Mouse (Mus musculus): ENCODE measurements around the gene Ube4b. TPM values are rescaled to one million over a fixed set of nuclear protein-coding genes. Genes with fewer than 3 reads are reported as not detected.

Gene Ube4b
- polyA plus RNA-seq (2012; rRNA removed): 77.2 and 81.5 TPM in 2 replicates

DNA sequence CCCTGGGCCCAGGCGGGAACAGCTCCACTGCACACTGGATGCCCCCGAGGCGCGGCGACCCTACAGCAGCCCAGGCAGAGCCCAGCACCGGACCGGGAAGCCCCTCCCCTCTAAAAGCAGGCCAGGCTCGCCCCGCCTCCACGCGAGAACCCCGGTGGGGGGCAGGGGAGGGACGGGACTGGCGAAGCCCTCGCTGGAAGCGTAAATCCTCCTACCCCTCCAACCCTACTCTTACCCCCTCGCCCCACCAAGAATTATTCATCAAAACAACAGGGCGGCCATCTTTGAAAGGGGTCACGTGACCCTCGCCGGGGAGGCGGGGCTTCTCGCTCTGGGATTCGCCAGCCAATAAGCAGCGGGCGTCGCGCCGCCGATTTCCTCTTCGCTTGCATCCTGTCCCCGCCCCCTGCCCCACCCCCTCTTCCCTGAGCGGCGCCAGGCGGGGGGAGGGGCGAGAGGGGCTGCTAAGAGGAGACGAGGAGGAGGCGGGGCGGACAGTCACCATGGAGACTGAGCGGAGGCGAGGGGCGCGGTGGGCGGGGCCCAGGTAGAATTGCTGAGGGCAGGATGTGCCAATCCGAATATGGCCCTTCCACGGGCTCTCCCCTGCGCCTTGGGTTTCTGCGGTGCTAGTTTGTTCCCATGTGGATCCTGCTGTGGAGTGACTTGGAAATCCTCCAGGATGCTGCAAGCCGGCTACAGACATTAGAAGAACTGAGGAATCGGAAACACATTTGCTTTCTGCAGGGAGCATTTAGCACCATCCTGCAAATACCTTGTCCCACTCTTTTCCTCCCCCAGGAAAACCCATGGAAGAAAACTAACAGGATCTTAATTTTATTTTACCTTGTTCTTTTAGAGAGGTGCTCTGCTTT, at the start of gene Ube4b:
Gene Ube4b (minus strand): TSS at position 425 of the 875 bp plus-strand sequence.

DNA sequence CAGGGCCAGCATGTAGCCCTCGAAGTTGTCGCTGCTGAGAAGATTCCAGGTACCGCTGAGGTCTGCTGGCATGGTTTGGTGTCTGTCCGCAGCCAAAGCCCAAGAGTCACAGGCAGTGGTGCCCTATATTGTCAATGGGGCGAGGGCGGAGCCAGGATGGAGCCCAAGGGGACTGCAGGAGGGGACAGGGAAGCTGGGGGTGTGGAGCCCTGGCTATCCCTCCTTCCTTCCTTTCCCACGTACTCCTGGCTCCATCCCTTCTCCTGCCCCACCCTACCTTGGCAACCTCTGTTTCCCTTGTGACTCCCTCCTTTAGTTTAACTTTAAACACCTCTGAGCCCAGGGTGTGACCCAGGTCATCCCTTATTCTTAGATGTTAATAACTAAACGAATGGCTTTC, 28.3 kb upstream of the Ube4b start, which contains the start of gene Rbp7:
Gene Rbp7 (minus strand): TSS at position 100 of the 400 bp plus-strand sequence.

DNA sequence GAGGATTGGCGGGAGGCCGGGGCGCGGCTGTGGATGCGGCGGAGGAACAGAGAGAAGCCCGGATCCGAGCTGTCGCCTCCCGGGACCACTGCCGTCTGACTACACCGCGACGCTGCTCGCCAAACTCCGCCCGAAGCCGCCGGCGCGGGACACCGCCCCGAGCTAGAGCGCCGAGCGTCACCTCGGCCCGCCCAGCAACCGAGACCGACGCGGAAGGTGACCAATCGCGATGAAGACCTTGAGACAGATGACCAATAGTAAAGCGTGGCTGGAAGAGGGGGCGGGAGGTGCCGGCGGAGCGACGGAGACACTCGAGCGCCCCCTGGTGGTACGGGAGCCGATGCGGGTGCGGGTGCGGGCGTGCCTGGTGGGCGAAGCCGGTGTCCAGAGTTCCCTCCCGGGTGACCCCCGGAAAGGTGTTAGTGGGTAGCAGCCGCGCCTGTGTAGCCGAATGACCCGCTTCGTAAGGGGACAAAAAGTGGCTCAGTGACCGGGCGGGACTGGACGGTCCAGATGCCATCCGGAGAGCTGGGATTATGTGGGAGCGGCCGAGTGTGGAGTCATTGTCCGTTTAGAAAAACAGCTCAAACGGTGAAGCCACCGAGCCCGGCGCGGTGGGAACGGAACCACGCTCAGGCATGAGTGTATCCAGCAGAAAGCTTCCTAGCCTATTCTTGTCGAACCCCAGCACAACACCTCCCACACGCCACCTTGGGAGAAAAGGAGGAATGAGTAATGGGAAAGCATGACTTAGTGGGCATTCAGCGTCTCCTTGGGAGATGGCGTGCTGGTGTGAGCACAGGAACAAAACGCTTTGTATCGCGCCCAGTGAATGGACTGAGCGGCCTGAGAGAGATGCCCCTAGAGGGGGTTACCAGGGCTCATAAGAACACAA, 118.7 kb downstream of the Ube4b start, which contains the start of gene Kif1b:
Gene Kif1b (minus strand): TSS at position 98 of the 895 bp plus-strand sequence.

Other genes starting within 250 kb of the Ube4b start
- 32.9 and 34.3 TPM in 2 replicates for gene Kif1b, start 119.1 kb downstream of the Ube4b start, polyA plus RNA-seq (2012; rRNA removed)
- 0.75 and 2.1 TPM in 2 replicates for gene Rbp7, start 28.2 kb upstream of the Ube4b start, polyA plus RNA-seq (2012; rRNA removed)
- gene Tmem274, start 50.6 kb upstream of the Ube4b start, polyA plus RNA-seq (2012; rRNA removed): not detected in 2 replicates
- 11.2 and 11.8 TPM in 2 replicates for gene Nmnat1, start 58.5 kb upstream of the Ube4b start, polyA plus RNA-seq (2012; rRNA removed)
- gene Lzic, start 58.5 kb upstream of the Ube4b start, polyA plus RNA-seq (2012; rRNA removed): 8.6 and 13.6 TPM in 2 replicates
- gene Ctnnbip1, start 91.5 kb upstream of the Ube4b start, polyA plus RNA-seq (2012; rRNA removed): 16.3 and 21.5 TPM in 2 replicates
- 49.8 and 53.6 TPM in 2 replicates for gene Clstn1, start 159.7 kb upstream of the Ube4b start, polyA plus RNA-seq (2012; rRNA removed)

All from ovary, adult 2 months (tissue).